Mouse (Mus musculus) CH12.LX (cell line): ENCODE measurements around the gene Ptprs. TPM values are rescaled to one million over a fixed set of nuclear protein-coding genes. Genes with fewer than 3 reads are reported as not detected.

ENCODE experiments used
- DNase-seq: peaks from one replicate; pipeline ENCODE4 v3.0.0-alpha.2; 2013; ENCODE audit errors: extremely low read depth
- H3K27ac ChIP-seq: 2 replicates; pipeline ENCODE4 v1.5.1; 2012; ENCODE audit warnings: low read depth, mild to moderate bottlenecking, control low read depth, moderate library complexity; ENCODE audit not compliant: insufficient read depth
- H3K27me3 ChIP-seq: replicated peaks from 2 replicates; pipeline ENCODE3; 2012; ENCODE audit warnings: inconsistent platforms
- H3K36me3 ChIP-seq, 2 experiments: replicated peaks in 1 of 2; 2 replicates each; pipeline versions ENCODE3 to v1.6.1; 2012; ENCODE audit warnings: inconsistent platforms in 1 of 2, low read length in 1 of 2, mild to moderate bottlenecking in 1 of 2, mixed read lengths in 1 of 2, moderate library complexity in 1 of 2; ENCODE audit not compliant: control insufficient read depth in 1 of 2, insufficient read depth in 1 of 2
- H3K4me1 ChIP-seq, 2 experiments: 2 replicates each; pipeline ENCODE4 v1.6.1; 2012; ENCODE audit warnings: inconsistent platforms in 1 of 2, moderate library complexity in 1 of 2; ENCODE audit not compliant: insufficient read depth in 2 of 2, control insufficient read depth in 1 of 2
- H3K4me2 ChIP-seq: 2 replicates; pipeline ENCODE4 v1.6.1; 2012; ENCODE audit warnings: low read depth, mild to moderate bottlenecking, control low read depth; ENCODE audit not compliant: poor library complexity, insufficient read depth, severe bottlenecking
- H3K4me3 ChIP-seq, 3 experiments: fragments of 150-350 bp in 1 of 3; sonication (generic) in 1 of 3; replicated peaks in 1 of 3; 2 replicates each; pipeline versions ENCODE3 to v1.5.1; 2011 to 2012; ENCODE audit warnings: low read depth in 2 of 3, low read length in 2 of 3, mild to moderate bottlenecking in 2 of 3, moderate library complexity in 2 of 3, control low read depth in 1 of 3, improper control_type of control experiment in 1 of 3, inconsistent platforms in 1 of 3, mixed read lengths in 1 of 3; ENCODE audit not compliant: poor library complexity in 1 of 3
- H3K79me2 ChIP-seq: replicated peaks from 2 replicates; pipeline ENCODE4 v1.6.1; 2012; ENCODE audit warnings: mild to moderate bottlenecking, moderate library complexity; ENCODE audit not compliant: control insufficient read depth, poor library complexity, insufficient read depth, severe bottlenecking; ENCODE audit errors: extremely low read depth
- H3K9ac ChIP-seq: 2 replicates; pipeline ENCODE4 v1.6.1; 2012; ENCODE audit warnings: low read depth, mild to moderate bottlenecking, control low read depth, moderate library complexity; ENCODE audit not compliant: insufficient read depth
- H3K9me3 ChIP-seq: replicated peaks from 2 replicates; pipeline ENCODE3; 2012; ENCODE audit warnings: low read length, inconsistent platforms, mixed read lengths
- BHLHE40 ChIP-seq: IDR thresholded peaks from 2 replicates; pipeline ENCODE4 v1.6.1; 2011; ENCODE audit warnings: mild to moderate bottlenecking, low read depth, low read length, improper control_type of control experiment
- CHD2 ChIP-seq: IDR thresholded peaks from 2 replicates; pipeline ENCODE4 v1.6.1; 2011; ENCODE audit warnings: low read length, improper control_type of control experiment
- CTCF ChIP-seq, 2 experiments: IDR thresholded peaks in 1 of 2; conservative IDR thresholded peaks in 1 of 2; 2 replicates each; pipeline ENCODE4 v1.5.1; 2011 to 2012; ENCODE audit warnings: low read depth in 2 of 2, low read length in 2 of 2, improper control_type of control experiment in 1 of 2, inconsistent platforms in 1 of 2, mild to moderate bottlenecking in 1 of 2, moderate library complexity in 1 of 2
- E2F4 ChIP-seq: IDR thresholded peaks from 2 replicates; pipeline ENCODE4 v1.6.1; 2011; ENCODE audit warnings: low read depth, low read length, improper control_type of control experiment; ENCODE audit not compliant: insufficient replicate concordance
- EP300 ChIP-seq: IDR thresholded peaks from 2 replicates; pipeline ENCODE4 v1.6.1; 2011; ENCODE audit warnings: low read length, improper control_type of control experiment
- GABPA ChIP-seq: IDR thresholded peaks from 2 replicates; pipeline ENCODE4 v1.6.1; 2012; ENCODE audit warnings: low read depth, low read length, improper control_type of control experiment, inconsistent platforms; ENCODE audit not compliant: insufficient replicate concordance
- HCFC1 ChIP-seq: IDR thresholded peaks from 2 replicates; pipeline ENCODE4 v1.6.1; 2012; ENCODE audit warnings: low read depth, mild to moderate bottlenecking, inconsistent platforms, low read length, improper control_type of control experiment
- IRF4 ChIP-seq: IDR thresholded peaks from 2 replicates; pipeline ENCODE4 v1.6.1; 2014; ENCODE audit warnings: low read depth, mild to moderate bottlenecking, inconsistent platforms, low read length, improper control_type of control experiment
- MAFK ChIP-seq: IDR thresholded peaks from 2 replicates; pipeline ENCODE4 v1.6.1; 2011; ENCODE audit warnings: low read length, improper control_type of control experiment; ENCODE audit not compliant: insufficient replicate concordance
- MAX ChIP-seq: IDR thresholded peaks from 2 replicates; pipeline ENCODE4 v1.6.1; 2011; ENCODE audit warnings: low read length, improper control_type of control experiment
- MAZ ChIP-seq: IDR thresholded peaks from 2 replicates; pipeline ENCODE4 v1.6.1; 2012; ENCODE audit warnings: low read depth, mild to moderate bottlenecking, inconsistent platforms, low read length, improper control_type of control experiment, moderate library complexity
- MXI1 ChIP-seq: IDR thresholded peaks from 2 replicates; pipeline ENCODE4 v1.6.1; 2011; ENCODE audit warnings: mild to moderate bottlenecking, low read depth, low read length, improper control_type of control experiment
- NELFE ChIP-seq: IDR thresholded peaks from 2 replicates; pipeline ENCODE4 v1.6.1; 2011; ENCODE audit warnings: low read depth, low read length, improper control_type of control experiment
- NRF1 ChIP-seq: IDR thresholded peaks from 2 replicates; pipeline ENCODE4 v1.6.1; 2014; ENCODE audit warnings: low read depth, mild to moderate bottlenecking, inconsistent platforms, low read length, improper control_type of control experiment, moderate library complexity
- PAX5 ChIP-seq: IDR thresholded peaks from 2 replicates; pipeline ENCODE4 v1.6.1; 2012; ENCODE audit warnings: low read length, inconsistent platforms, mixed read lengths
- RCOR1 ChIP-seq: conservative IDR thresholded peaks from 2 replicates; pipeline ENCODE4 v1.6.1; 2012; ENCODE audit warnings: low read depth, mild to moderate bottlenecking, inconsistent platforms, low read length, improper control_type of control experiment
- SIN3A ChIP-seq: IDR thresholded peaks from 2 replicates; pipeline ENCODE4 v1.6.1; 2012; ENCODE audit warnings: low read length, improper control_type of control experiment, inconsistent platforms
- SMC3 ChIP-seq: IDR thresholded peaks from 2 replicates; pipeline ENCODE4 v1.6.1; 2011; ENCODE audit warnings: low read depth, low read length, improper control_type of control experiment
- TBP ChIP-seq: conservative IDR thresholded peaks from 2 replicates; pipeline ENCODE4 v1.6.1; 2011; ENCODE audit warnings: low read depth, low read length, improper control_type of control experiment
- TCF12 ChIP-seq: IDR thresholded peaks from 2 replicates; pipeline ENCODE4 v1.6.1; 2014; ENCODE audit warnings: low read depth, mild to moderate bottlenecking, inconsistent platforms, low read length, improper control_type of control experiment
- USF1 ChIP-seq: IDR thresholded peaks from 2 replicates; pipeline ENCODE4 v1.6.1; 2014; ENCODE audit warnings: low read depth, mild to moderate bottlenecking, inconsistent platforms, low read length, improper control_type of control experiment
- USF2 ChIP-seq: conservative IDR thresholded peaks from 2 replicates; pipeline ENCODE4 v1.6.1; 2011; ENCODE audit warnings: low read depth, low read length, improper control_type of control experiment
- ZKSCAN1 ChIP-seq: IDR thresholded peaks from 2 replicates; pipeline ENCODE4 v1.6.1; 2012; ENCODE audit warnings: low read depth, inconsistent platforms, low read length, improper control_type of control experiment, borderline replicate concordance
- ZMIZ1 ChIP-seq: IDR thresholded peaks from 2 replicates; pipeline ENCODE4 v1.6.1; 2012; ENCODE audit warnings: low read depth, mild to moderate bottlenecking, inconsistent platforms, low read length, improper control_type of control experiment
- ZNF384 ChIP-seq: IDR thresholded peaks from 2 replicates; pipeline ENCODE4 v1.6.1; 2012; ENCODE audit warnings: low read depth, low read length, improper control_type of control experiment, inconsistent platforms
- dilution Hi-C: fragments of 300-500 bp; cut with MboI; formaldehyde crosslinking; loops from 2 replicates; pipeline ENCODE4 v1.14.3; 2020; ENCODE audit warnings: low sequenced_read_pairs; ENCODE audit not compliant: extremely low pct_unique_long_range_greater_than_20kb, extremely low pct_ligation_motif_present
- in situ Hi-C: fragments of 300-500 bp; cut with MboI; formaldehyde crosslinking; loops from 3 replicates; pipeline ENCODE4 v1.14.3; 2019; ENCODE audit warnings: low sequenced_read_pairs, low pct_ligation_motif_present, low pct_unique_long_range_greater_than_20kb, mixed read lengths
- polyA plus RNA-seq: library from polyadenylated mRNA; unstranded; fragments of >175 nt; gene quantifications from 2 replicates; pipeline ENCODE4 v1.2.1, GENCODE M21; 2012; ENCODE audit warnings: low read depth; ENCODE audit not compliant: insufficient read length
- total RNA-seq, 2 experiments: library from RNA; depleted of rRNA; stranded (reverse); fragments of 300-350 nt in 1 of 2; fragments of >200 nt in 1 of 2; gene quantifications; 2 replicates each; pipeline ENCODE4 v1.2.3; 2012 to 2014

Gene Ptprs
- total and polyA plus RNA-seq, 3 experiments, result 11.3 to 41.1 (median 27.0) TPM

DNA sequence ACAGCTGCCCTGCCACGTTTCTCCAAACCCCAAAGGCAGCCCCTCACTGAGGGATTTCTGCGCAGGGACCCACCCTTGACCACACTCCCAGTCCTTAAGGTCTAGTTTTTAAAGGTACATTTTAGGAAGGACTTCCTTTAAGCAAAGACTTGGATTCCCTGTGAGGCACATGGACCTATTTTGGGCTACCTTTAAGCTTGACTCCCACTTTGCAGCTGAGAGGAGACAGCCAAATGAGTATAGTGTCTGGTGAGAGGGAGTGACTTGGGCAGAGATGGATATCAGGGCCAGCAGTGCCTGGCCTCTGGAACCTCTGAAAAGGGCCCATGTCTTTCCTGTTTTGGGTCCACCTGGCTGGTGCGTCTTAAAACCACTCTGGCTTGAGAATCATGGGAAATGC is 50.3 kb downstream of the Ptprs start:
- Histone ChIP-seq H3K4me2 (no peak overlapping the region), H3K9me3 (peaks cover 10% of the 10 kb centered on the region), H3K4me3 (no peak overlapping the region), H3K27ac (no peak overlapping the region), H3K27me3 (no peaks in the 10 kb centered on the region), H3K79me2 (no peaks in the 10 kb centered on the region), H3K36me3 (peaks cover 63 to 83% of the 10 kb centered on the region in 2 experiments), H3K4me1 (no peaks in the 10 kb centered on the region), H3K9ac (no peak overlapping the region)
- dilution Hi-C loops, result no loop called here
- no peak for DNase-seq
- TF ChIP-seq ZNF384 (no peak), HCFC1 (no peak), MXI1 (no peak), TCF12 (no peak), USF2 (no peak), NRF1 (no peak), ZKSCAN1 (no peak), USF1 (no peak), MAZ (no peak), ZMIZ1 (no peak), RCOR1 (no peak), MAFK (no peak)
- in situ Hi-C loops, result no loop called here

- H3K27me3 ChIP-seq, result no peaks in the 10 kb centered on the region
- H3K4me2 ChIP-seq, result no peak overlapping the region
- TF ChIP-seq EP300, result no peak
- no peak for TF ChIP-seq CHD2
- no peak for TF ChIP-seq CTCF (conservative IDR thresholded peaks at IDR 0.05 in 1 of 2, IDR thresholded peaks at IDR 0.05 in 1 of 2; ENCODE audit: low read depth in 2 of 2, low read length in 2 of 2)
- TF ChIP-seq MAX, result no peak
- no peak for TF ChIP-seq ZKSCAN1
- TF ChIP-seq SMC3, result no peak
- TF ChIP-seq TCF12, result no peak
- no peak for TF ChIP-seq E2F4
- TF ChIP-seq USF2, result no peak
- TF ChIP-seq TBP, result no peak
- TF ChIP-seq NELFE, result no peak
- no peak for TF ChIP-seq GABPA
- TF ChIP-seq SIN3A, result no peak
- TF ChIP-seq USF1, result no peak
- no peak for TF ChIP-seq RCOR1
- TF ChIP-seq PAX5, result no peak
- no peak for TF ChIP-seq IRF4
- no peak for TF ChIP-seq MAZ
- TF ChIP-seq BHLHE40, result no peak
- TF ChIP-seq, all 38 proteins: peak for 0
- Histone ChIP-seq H3K4me3 (no peak overlapping the region), H3K36me3 (peaks cover 63 to 86% of the 10 kb centered on the region in 2 experiments), H3K9me3 (peaks cover 10% of the 10 kb centered on the region), H3K27ac (no peak overlapping the region), H3K4me1 (no peaks in the 10 kb centered on the region), H3K79me2 (no peaks in the 10 kb centered on the region), H3K9ac (no peak overlapping the region)
- DNase-seq, result no peak
- dilution Hi-C loops (no loop called here), in situ Hi-C loops (no loop called here)
Measured at GRCm38 (mm10) chr17:56425584-56425914, 50.7 kb downstream of the Ptprs start.
